Mouse (Mus musculus) liver, embryonic 16.5 days (tissue): ENCODE measurements around the gene C87436. TPM values are rescaled to one million over a fixed set of nuclear protein-coding genes. Genes with fewer than 3 reads are reported as not detected.

Experiments
- ATAC-seq: fragments of 200-750 bp; cut with Nextera tagmentation; 2 replicates; pipeline ENCODE4 v1.8.0; 2017; ENCODE audit warnings: low read depth, mild to moderate bottlenecking, moderate number of reproducible peaks, moderate library complexity
- H3K27ac ChIP-seq: fragments of 300-500 bp; sonication (generic); 2 replicates; pipeline ENCODE4 v1.5.1; 2014; ENCODE audit warnings: mild to moderate bottlenecking, low read length
- H3K27me3 ChIP-seq: fragments of 300-500 bp; sonication (generic); 2 replicates; pipeline ENCODE4 v1.6.1; 2014; ENCODE audit warnings: low read depth, low read length, mixed read lengths; ENCODE audit not compliant: control insufficient read depth, insufficient read depth
- H3K36me3 ChIP-seq: fragments of 300-500 bp; sonication (generic); 2 replicates; pipeline ENCODE4 v1.6.1; 2014; ENCODE audit warnings: mild to moderate bottlenecking; ENCODE audit not compliant: control insufficient read depth, insufficient read depth
- H3K4me1 ChIP-seq: fragments of 300-500 bp; sonication (generic); 2 replicates; pipeline ENCODE4 v1.6.1; 2014; ENCODE audit warnings: low read depth, low read length, mixed read lengths; ENCODE audit not compliant: control insufficient read depth
- H3K4me2 ChIP-seq: fragments of 300-500 bp; sonication (generic); 2 replicates; pipeline ENCODE4 v1.6.1; 2014; ENCODE audit warnings: low read depth, low read length, mixed read lengths
- H3K4me3 ChIP-seq: fragments of 300-500 bp; sonication (generic); 2 replicates; pipeline ENCODE4 v1.5.1; 2014; ENCODE audit warnings: low read depth, mild to moderate bottlenecking, low read length
- H3K9ac ChIP-seq: fragments of 300-500 bp; sonication (generic); 2 replicates; pipeline ENCODE4 v1.6.1; 2014; ENCODE audit warnings: low read depth, low read length
- H3K9me3 ChIP-seq: fragments of 300-500 bp; sonication (generic); replicated peaks from 2 replicates; pipeline ENCODE4 v1.6.1; 2016; ENCODE audit warnings: low read length; ENCODE audit not compliant: control insufficient read depth
- WGBS: fragments of 180-500 bp; shearing (Covaris S2); extraction: QIAGEN DNeasy Blood & Tissue Kit; methylation state at CpG from one replicate; pipeline ENCODE4 v1.1.7; 2014; ENCODE audit not compliant: insufficient replicate concordance; 5-methylcytosine and 5-hydroxymethylcytosine counted together
- polyA plus RNA-seq: library from polyadenylated mRNA; unstranded; fragments of >200 nt; fragmentation: Nextera tagmentation; extraction: Ambion mirVana; gene quantifications from 2 replicates; pipeline ENCODE4 v1.2.1, GENCODE M21; 2015

The C87436 gene
- polyA plus RNA-seq = 10.6 and 10.8 TPM in 2 replicates

DNA sequence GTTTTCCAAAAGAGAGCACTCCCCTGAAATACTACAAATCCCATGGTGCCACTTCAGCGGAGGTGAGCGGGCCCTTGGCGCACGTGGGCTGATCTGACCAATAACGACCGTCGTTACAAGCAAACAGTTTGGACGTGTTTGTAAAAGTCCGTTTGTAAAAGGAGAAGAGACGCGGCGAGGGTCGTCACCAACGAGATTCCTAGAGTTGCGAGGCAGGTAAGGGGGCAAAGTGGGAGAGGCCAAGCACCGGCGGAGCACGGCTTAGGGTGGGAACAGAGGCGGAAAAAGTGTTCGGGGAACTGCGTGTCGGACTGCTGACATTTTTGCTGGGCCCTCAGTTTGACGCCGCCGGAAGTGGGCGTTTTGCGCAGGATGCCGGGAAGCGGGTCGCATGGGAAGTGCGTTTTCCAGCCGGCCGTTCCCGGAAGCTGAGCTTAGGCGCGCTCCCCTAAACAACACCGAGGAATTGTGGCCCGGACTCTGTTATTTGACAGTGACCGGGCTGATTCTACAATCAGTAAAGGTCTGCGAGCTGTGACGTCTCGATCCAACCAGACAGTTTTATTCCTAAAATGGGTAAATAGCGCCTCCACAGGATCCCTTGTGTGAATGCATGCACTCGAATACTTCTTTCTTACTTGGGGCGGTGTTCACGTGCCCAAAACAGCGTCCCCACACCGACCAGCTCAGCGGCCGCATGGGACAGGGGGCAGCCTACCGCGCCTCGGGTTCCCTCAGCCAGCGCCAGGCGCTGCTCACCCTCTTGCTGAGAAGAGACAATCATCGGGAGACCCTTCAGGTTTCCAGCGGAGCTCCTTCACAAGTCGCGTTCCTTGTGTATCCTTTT lies at the start of gene C87436:
TSS of gene C87436 (plus strand) at position 103 of the 847 bp plus-strand sequence.
- under 1% methylated on average over 59 of the region's 59 CpGs for WGBS
- no peaks in the 10 kb centered on the region; the same call in none of the 2 replicates for H3K36me3 ChIP-seq

DNA sequence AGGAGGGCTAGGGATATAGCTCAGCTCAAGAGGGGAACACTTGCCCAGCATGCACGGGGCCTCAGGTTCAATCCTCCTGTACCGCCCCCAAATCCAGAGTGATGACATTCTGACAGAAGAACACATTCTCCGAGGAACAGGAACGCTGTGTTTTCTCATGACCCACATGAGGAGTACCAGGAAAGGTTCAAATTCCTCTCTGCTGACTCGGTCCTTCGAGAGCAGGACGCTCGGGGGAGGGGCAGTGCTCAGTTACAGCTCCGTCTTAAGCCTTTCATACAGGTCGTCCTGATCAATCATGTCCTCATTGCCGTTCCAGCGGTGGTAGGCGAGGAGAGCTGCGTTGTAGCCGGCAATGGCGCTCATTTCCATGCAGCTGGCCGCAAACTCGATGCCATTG lies 49.7 kb upstream of the C87436 start:
- no peaks in the 10 kb centered on the region for H3K9me3 ChIP-seq
- H3K9ac ChIP-seq = no peak overlapping the region
- no peak overlapping the region for H3K4me3 ChIP-seq
- no peak overlapping the region for H3K27ac ChIP-seq
- WGBS = 75% methylated on average over 18 of the region's 18 CpGs
- no peak for ATAC-seq
- H3K4me2 ChIP-seq = no peak overlapping the region
- H3K36me3 ChIP-seq = peaks cover 26% of the 10 kb centered on the region
- no peaks in the 10 kb centered on the region for H3K27me3 ChIP-seq
- H3K4me1 ChIP-seq = no peaks in the 10 kb centered on the region; the same call in none of the 2 replicates

More for the DNA sequence above, at the start of gene C87436:
- Histone ChIP-seq H3K9ac (peak within 1 kb of the TSS; percentile 91), H3K27me3 (no peaks in the 10 kb centered on the region), H3K4me3 (peak within 1 kb of the TSS; percentile 71), H3K4me2 (peak within 1 kb of the TSS; percentile 71), H3K4me1 (peaks cover 8% of the 10 kb centered on the region), H3K9me3 (no peaks in the 10 kb centered on the region), H3K27ac (peak within 1 kb of the TSS; percentile 95)
- ATAC-seq = peak; percentile 94

DNA sequence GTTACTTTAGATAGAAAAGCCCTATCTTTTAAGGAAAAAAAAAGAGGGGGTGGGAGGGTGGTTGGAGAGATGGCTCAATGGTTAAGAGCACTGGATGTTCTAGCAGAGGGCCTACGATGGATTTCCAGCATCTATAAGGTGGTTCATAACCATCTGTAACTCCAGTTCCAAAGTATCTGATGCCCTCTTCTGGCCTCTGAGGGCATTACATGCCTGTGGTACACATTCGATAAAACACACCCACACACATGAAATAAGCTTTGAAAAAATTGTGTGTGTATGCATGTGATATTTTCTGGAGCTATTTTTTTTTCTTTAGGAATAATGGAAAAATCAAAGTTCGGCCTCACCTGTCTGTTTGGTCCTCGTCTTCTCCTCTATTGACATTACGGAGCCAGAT lies 46.8 kb upstream of the C87436 start:
- Histone ChIP-seq H3K27me3 (no peaks in the 10 kb centered on the region), H3K4me1 (peaks cover 11% of the 10 kb centered on the region), H3K4me2 (no peak overlapping the region), H3K36me3 (peaks cover 30% of the 10 kb centered on the region), H3K4me3 (no peak overlapping the region), H3K9ac (no peak overlapping the region), H3K27ac (no peak overlapping the region), H3K9me3 (no peaks in the 10 kb centered on the region)
- WGBS = 83% methylated on average over 5 of the region's 5 CpGs
- no peak for ATAC-seq

GRCm38 (mm10) chr6:86393187-86393586 lies 45.0 kb upstream of the C87436 start:
- Histone ChIP-seq H3K36me3 (peaks cover 30% of the 10 kb centered on the region), H3K9ac (no peak overlapping the region), H3K4me1 (peaks cover 25% of the 10 kb centered on the region), H3K27ac (no peak overlapping the region), H3K9me3 (no peaks in the 10 kb centered on the region), H3K4me3 (no peak overlapping the region), H3K27me3 (no peaks in the 10 kb centered on the region), H3K4me2 (no peak overlapping the region)
- ATAC-seq = no peak
- 62% methylated on average over 1 of the region's 1 CpGs for WGBS

- no peaks in the 10 kb centered on the region for H3K27me3 ChIP-seq
- 75% methylated on average over 17 of the region's 17 CpGs for WGBS
- no peak overlapping the region for H3K4me3 ChIP-seq
- no peaks in the 10 kb centered on the region for H3K9me3 ChIP-seq
- H3K9ac ChIP-seq = no peak overlapping the region
- peaks cover 27% of the 10 kb centered on the region for H3K36me3 ChIP-seq
- H3K4me2 ChIP-seq = no peak overlapping the region
- H3K27ac ChIP-seq = 0 out of 2 replicates have a peak overlapping the region, but pooled peaks have one; percentile 9
- no peak for ATAC-seq
- peaks cover 25% of the 10 kb centered on the region for H3K4me1 ChIP-seq
Measured at GRCm38 (mm10) chr6:86394078-86394720, 44.0 kb upstream of the C87436 start.

GRCm38 (mm10) chr6:86395021-86395420 lies 43.2 kb upstream of the C87436 start:
- H3K4me3 ChIP-seq = peak overlapping the region; percentile 95
- H3K36me3 ChIP-seq = peaks cover 24% of the 10 kb centered on the region
- ATAC-seq = no peak
- peaks cover 25% of the 10 kb centered on the region for H3K4me1 ChIP-seq
- peak overlapping the region; percentile 89 for H3K4me2 ChIP-seq
- H3K9me3 ChIP-seq = no peaks in the 10 kb centered on the region
- no peaks in the 10 kb centered on the region for H3K27me3 ChIP-seq
- H3K27ac ChIP-seq = peak overlapping the region; percentile 47
- 66% methylated on average over 9 of the region's 9 CpGs for WGBS
- H3K9ac ChIP-seq = no peak overlapping the region

GRCm38 (mm10) chr6:86395969-86396368 lies 42.2 kb upstream of the C87436 start:
- peak overlapping the region; percentile 95 for H3K4me3 ChIP-seq
- H3K36me3 ChIP-seq = peaks cover 15% of the 10 kb centered on the region
- H3K4me1 ChIP-seq = peaks cover 28% of the 10 kb centered on the region
- peak overlapping the region; percentile 89 for H3K4me2 ChIP-seq
- peak overlapping the region; percentile 89 for H3K27ac ChIP-seq
- no peaks in the 10 kb centered on the region for H3K27me3 ChIP-seq
- H3K9ac ChIP-seq = peak overlapping the region; percentile 85
- ATAC-seq = no peak
- H3K9me3 ChIP-seq = no peaks in the 10 kb centered on the region
- WGBS = 9% methylated on average over 10 of the region's 10 CpGs

DNA sequence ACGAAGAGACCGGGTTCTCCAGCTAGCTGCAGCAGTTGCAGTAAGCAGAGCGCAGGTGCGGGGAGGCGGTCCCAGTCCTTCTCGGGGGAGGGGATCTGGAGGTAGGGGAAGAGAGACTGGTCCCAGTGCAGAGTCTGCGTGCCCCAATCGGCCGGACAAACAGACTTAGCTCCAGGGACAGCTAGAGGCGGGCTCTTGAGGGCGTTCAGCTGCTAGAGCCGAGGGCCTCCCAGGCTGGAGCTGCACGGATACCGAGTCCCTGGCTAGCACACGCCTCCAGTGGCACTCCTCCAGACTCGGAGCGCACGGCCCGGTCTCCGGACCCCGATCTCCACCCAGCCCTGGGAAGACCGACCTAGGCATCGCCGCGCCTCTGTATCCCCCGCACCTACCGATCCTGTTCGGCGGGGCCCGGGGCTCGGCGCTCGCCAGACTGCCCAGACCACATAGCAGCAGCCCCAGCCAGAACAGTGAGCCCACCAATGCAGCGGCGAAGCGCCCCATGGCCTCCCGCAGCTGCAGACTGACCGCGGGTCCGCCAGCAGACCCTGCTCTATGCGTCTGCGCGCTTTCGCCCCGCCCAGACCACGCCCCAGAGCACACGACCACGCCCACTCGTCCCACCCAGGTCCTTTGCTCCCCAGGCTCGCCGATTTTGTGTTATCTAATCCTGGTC lies 41.5 kb upstream of the C87436 start, which contains the start of gene Pcyox1:
TSS of gene Pcyox1 (minus strand) at position 574 of the 676 bp plus-strand sequence.
- H3K4me2 ChIP-seq = peak within 1 kb of the TSS; percentile 89
- no peaks in the 10 kb centered on the region for H3K27me3 ChIP-seq
- peak; percentile 87 for ATAC-seq
- H3K9me3 ChIP-seq = no peaks in the 10 kb centered on the region
- peaks cover 31% of the 10 kb centered on the region for H3K4me1 ChIP-seq
- WGBS = under 1% methylated on average over 50 of the region's 51 CpGs
- peak within 1 kb of the TSS; percentile 85 for H3K9ac ChIP-seq
- H3K36me3 ChIP-seq = peaks cover 7% of the 10 kb centered on the region
- peak within 1 kb of the TSS; percentile 95 for H3K4me3 ChIP-seq
- H3K27ac ChIP-seq = peak within 1 kb of the TSS; percentile 89
